Mouse (Mus musculus) NIH3T3 (cell line): ENCODE results near the gene Tmem179.

Experiments used
- DNase-seq: peaks from one replicate; pipeline ENCODE4 v3.0.0-alpha.2; 2012; ENCODE audit warnings: low read depth

Tmem179 gene

GRCm38 (mm10) chr12:112537233-112537632, 20.7 kb upstream of the Tmem179 start:
- DNase-seq: no peak

GRCm38 (mm10) chr12:112533758-112534157, 17.2 kb upstream of the Tmem179 start:
- DNase-seq: no peak

- DNase-seq: peak; percentile 43
Measured at GRCm38 (mm10) chr12:112518105-112518504, 1.6 kb upstream of the Tmem179 start.

- DNase-seq: no peak
Measured at GRCm38 (mm10) chr12:112514897-112515296, 1.6 kb downstream of the Tmem179 start.

DNA sequence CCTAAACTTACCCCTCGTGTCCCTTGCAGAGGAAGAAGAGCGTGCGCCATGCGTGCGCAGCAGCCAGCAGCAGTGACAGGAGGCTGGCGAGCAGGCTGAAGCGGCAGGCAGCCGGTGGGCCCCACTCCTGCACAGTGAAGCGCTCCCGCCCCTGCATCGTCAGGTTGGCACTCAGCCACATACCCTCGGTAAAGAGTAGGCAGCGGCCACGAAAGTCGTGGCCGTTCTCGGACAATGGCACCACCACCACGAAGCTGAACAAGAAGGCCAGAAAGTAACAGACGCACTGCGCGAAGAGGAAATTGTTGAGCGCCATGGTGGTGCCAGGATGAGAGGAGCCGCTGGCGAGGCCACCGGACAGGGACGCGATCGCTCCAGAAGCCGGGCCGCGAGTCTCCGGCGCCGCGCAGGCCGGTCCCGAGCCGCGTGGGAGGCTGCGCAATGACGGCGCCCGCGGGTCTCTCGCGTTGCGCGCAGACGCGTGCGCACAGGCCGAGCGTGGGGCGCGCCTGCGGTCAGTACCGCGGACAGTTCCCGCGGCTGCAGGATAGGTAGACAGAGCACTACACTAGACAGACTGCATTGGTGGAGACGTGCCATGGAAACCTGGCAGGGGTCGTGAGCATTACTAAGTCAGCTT, 5.7 kb downstream of the Tmem179 start:
- DNase-seq: peak; percentile 29

- peak; percentile 25 for DNase-seq
Measured at GRCm38 (mm10) chr12:112510365-112510732, 6.2 kb downstream of the Tmem179 start.

- no peak for DNase-seq
Measured at GRCm38 (mm10) chr12:112507984-112508383, 8.6 kb downstream of the Tmem179 start.

GRCm38 (mm10) chr12:112507264-112507663, 9.3 kb downstream of the Tmem179 start:
- no peak for DNase-seq

DNA sequence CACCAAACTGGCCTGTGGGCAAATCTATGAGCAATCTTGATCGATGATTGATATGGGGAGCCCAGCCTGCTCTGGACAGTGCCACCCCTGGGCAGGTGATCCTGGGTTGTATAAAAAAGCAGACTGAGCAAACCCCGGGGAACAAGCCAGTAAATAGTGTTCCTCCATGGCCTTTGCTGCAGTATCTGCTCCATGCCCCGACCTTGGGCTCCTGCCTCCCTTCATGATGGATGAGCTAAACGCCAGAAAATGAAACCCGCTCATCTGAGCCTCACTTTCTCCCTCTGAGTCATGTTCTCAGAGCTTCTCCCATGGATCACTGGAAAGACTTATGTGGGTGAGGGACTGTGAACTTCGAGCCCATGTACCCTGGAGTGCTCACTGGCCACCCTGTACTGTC, 10.3 kb downstream of the Tmem179 start:
- no peak for DNase-seq

GRCm38 (mm10) chr12:112503003-112503771, 13.4 kb downstream of the Tmem179 start:
- peak; percentile 35 for DNase-seq

DNA sequence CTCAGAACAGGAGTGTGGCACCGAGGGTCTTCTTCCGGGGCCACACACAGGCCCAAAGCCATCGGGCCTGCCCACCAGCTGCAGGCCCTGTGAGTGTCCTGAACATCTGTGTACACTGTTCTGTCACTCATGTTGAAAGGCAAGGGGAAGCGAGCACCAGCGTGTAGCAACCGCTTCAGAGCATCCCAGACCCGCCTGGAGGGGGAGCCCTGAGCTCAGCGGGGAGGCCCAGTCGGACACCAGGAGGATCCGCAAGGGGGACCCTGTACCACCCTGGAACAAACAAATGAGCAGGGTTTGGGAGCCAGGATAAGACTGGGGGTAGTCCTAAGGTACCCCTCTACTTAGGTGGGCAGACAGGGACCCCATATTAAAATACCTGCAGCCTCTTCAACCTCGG, 17.9 kb downstream of the Tmem179 start:
- DNase-seq: peak; percentile 79

- DNase-seq: no peak
Measured at GRCm38 (mm10) chr12:112497731-112498130, 18.8 kb downstream of the Tmem179 start.

GRCm38 (mm10) chr12:112496136-112496535, 20.4 kb downstream of the Tmem179 start:
- DNase-seq: no peak

DNA sequence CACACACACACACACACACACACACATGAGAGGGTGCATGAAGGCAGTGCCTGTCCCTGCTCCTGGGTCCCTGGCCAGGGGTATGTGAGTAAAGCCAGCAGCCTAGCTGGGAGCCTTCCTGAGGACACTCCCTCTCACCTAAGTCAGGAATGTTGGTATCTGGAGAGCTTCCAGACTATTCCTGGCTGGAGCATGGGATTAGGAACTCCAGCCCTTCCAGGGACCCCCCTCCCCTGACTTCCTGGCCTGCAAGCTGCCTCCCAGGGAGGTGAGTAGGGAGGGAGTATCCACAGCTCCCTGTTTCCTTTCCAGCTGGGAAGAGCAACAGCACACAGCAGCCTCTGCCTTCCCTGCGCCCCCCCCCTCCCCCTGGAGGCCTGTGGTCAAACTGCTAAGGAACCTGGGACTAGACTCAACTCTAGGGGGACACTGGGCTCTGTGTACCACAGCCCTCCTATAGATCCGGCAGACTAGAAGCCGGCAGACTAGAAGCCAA, 26.1 kb downstream of the Tmem179 start:
- DNase-seq: peak; percentile 82

DNA sequence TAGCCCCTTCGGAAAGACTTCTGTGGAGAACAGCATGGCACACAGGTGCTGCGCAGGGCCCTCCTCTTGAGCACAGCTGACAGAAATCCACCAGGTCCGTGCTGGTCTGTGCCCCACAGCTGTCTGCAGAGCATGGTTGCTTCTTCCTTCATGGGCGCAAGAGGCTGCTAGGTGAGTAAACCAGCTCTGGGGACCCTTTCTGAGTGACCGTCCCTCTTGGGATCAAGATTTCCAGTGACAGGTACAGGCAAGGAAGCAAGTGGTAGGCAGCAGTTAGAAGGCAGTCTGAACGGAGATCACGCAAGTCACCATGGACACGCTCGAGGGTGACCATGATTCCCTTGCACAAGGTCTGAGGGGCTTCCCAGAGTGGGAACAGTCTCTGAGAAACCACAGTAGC, 27.0 kb downstream of the Tmem179 start:
- no peak for DNase-seq

DNA sequence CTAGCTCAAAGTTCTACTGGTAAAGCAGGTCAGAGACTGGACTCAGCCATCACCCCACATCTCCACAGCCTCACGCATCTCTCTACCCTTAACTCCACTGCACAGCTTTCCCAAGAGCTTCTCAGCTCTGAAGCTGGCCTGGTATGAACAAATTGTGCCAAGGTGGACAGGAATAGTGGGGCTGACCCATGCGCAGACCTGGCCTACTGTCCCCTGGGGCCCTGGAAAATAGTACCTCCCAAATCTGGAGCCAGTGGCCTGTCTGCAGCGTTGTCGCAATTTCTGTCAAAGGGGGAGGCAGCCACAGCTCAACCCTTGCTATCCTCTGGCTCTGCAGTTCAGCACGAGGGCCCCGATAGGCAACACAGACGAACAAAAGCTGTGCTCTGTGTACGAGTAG, 27.4 kb downstream of the Tmem179 start, which contains the start of gene A530016L24Rik:
Gene A530016L24Rik (plus strand): TSS at position 315 of the 400 bp plus-strand sequence.
- DNase-seq: no peak

DNA sequence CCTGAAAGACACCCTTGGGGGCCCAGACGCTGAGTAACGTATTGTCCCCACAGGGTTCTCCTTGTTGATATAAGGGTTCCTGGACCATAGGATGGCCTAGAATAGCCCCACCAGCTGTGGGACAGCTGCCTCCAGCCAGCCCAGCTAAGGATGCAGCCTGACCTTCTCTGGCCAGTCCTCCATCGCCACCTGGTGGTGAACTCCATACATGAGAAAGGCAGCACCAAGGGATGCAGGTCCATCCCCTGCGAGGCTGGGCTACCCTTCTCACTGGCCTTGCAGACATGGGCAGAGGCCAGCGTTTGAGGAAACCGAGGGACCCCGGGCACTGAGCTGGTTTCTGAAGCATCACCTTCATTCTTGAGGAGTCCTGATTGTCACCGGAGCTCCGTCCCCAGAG, 42.8 kb downstream of the Tmem179 start:
- peak; percentile 90 for DNase-seq

DNA sequence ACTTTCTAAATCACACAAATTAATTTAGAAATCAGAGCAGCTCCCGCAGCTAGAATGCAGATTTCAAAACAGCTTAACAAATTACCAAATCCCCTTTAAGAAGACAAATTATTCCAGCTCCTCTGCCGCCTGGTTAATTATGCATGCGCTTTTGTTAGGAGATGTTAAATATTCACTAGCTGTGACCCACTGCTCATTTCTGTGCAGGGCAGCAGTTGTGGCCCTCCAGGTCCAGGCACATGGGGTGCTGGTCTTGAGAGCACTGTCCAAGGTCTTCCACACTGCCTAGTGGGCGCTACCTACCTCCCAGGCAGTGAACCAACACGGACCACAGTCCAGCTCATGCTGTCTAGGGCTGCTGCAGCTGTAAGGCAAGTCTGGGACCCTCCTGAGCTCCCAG, 46.3 kb downstream of the Tmem179 start:
- DNase-seq: no peak

DNA sequence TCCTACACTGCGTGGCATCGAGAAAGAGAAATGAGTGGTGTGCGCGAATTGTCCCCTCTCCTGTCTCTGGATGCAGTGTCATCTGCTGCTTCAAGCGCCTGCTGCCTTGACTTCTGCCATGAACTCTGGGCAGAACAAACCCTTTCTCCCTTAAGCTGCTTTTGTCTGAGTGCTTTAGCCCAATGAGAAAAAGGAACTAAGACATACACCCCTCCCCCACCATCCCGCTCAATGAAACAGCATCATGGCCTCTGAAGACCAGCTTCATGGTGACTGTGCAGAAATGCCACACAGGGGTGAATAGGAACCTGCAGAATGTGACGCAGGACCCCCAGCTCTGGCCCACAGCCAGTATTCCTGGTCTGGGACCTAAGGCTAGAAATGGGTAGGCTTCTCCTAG, 47.2 kb downstream of the Tmem179 start:
- DNase-seq: no peak

- DNase-seq: no peak
Measured at GRCm38 (mm10) chr12:112467387-112467786, 49.2 kb downstream of the Tmem179 start.

DNA sequence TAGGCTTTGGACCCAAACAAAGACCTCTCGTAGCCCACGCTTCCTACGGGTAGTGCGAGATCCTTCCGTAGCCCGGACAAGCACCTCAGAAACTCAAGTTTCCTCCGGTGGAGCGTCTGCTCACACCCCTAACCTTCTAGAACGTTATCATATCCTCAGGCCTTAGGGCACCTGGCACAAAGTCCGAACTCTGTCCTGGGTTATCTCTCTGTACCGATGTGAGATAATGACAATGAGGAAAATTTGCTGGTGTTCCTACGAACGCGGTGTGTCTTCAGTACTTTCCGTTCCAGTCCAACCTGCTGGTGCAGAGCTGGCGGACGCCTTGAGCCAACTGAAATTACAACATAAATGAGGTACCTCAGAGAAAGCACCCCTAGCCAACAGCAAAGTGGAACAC, 50.6 kb downstream of the Tmem179 start:
- DNase-seq: no peak

DNA sequence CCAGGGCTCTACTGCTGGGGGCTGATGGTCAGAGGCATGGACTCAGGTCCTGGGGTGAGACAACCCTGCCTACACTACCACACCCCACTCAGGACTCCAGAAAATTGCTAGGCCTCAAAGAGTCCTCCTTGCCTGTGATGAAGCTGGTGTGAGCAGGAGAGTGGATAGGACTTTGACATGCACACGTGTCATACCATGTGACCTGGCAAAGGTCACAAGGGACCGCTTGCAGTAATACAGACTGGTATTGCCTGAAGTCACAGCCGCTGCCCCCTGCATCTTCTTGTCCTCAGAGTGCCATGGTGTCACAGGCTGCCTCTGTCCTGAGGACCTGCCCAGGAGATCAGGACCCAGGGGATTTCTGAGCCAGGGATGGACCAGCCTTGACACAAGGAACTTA, 52.0 kb downstream of the Tmem179 start:
- no peak for DNase-seq

GRCm38 (mm10) chr12:112463750-112464444, 52.6 kb downstream of the Tmem179 start:
- DNase-seq: no peak
